Mouse (Mus musculus): Measurements from ENCODE around the gene A030005K14Rik.

A030005K14Rik gene

GRCm38 (mm10) chr1:83059278-83059677, at the start of gene A030005K14Rik:
Gene A030005K14Rik (minus strand): TSS chr1:83059378.
- DNase-seq, result no peak

- no peak for DNase-seq
Observed at GRCm38 (mm10) chr1:83107410-83107978, 48.3 kb upstream of the A030005K14Rik start.

GRCm38 (mm10) chr1:83105464-83105863, 46.3 kb upstream of the A030005K14Rik start:
- no peak for DNase-seq

- no peak for DNase-seq
Observed at GRCm38 (mm10) chr1:83101891-83102290, 42.7 kb upstream of the A030005K14Rik start.

- no peak for DNase-seq
Observed at GRCm38 (mm10) chr1:83099580-83100137, 40.5 kb upstream of the A030005K14Rik start.

- no peak for DNase-seq
Observed at GRCm38 (mm10) chr1:83099160-83099559, 40.0 kb upstream of the A030005K14Rik start.

GRCm38 (mm10) chr1:83096935-83097334, 37.8 kb upstream of the A030005K14Rik start:
- DNase-seq, result no peak

GRCm38 (mm10) chr1:83091268-83091667, 32.1 kb upstream of the A030005K14Rik start:
- DNase-seq, result no peak

GRCm38 (mm10) chr1:83084790-83085189, 25.6 kb upstream of the A030005K14Rik start:
- DNase-seq, result no peak

- no peak for DNase-seq
Observed at GRCm38 (mm10) chr1:83077016-83077415, 17.8 kb upstream of the A030005K14Rik start.

- DNase-seq, result no peak
Observed at GRCm38 (mm10) chr1:83076190-83076917, 17.2 kb upstream of the A030005K14Rik start.

GRCm38 (mm10) chr1:83075526-83076189, 16.5 kb upstream of the A030005K14Rik start:
- DNase-seq, result no peak

GRCm38 (mm10) chr1:83067205-83067604, 8.0 kb upstream of the A030005K14Rik start:
- no peak for DNase-seq

GRCm38 (mm10) chr1:83066577-83066976, 7.4 kb upstream of the A030005K14Rik start:
- DNase-seq, result no peak

- no peak for DNase-seq
Observed at GRCm38 (mm10) chr1:83064851-83065250, 5.7 kb upstream of the A030005K14Rik start.

- DNase-seq, result no peak
Observed at GRCm38 (mm10) chr1:83060643-83061042, 1.5 kb upstream of the A030005K14Rik start, which contains the start of gene Krtap28-13. Gene Krtap28-13 (plus strand): TSS chr1:83060930.

GRCm38 (mm10) chr1:83058481-83058880, 697 bp downstream of the A030005K14Rik start:
- DNase-seq, result no peak

- DNase-seq, result no peak
Observed at GRCm38 (mm10) chr1:83044882-83045427, 14.2 kb downstream of the A030005K14Rik start, which contains the start of gene Gm47969. Gene Gm47969 (plus strand): TSS chr1:83044932.

- DNase-seq, result no peak
Observed at GRCm38 (mm10) chr1:83042380-83042779, 16.8 kb downstream of the A030005K14Rik start, which contains the start of gene Krtap28-10. Gene Krtap28-10 (minus strand): TSS chr1:83042480.

- no peak for DNase-seq
Observed at GRCm38 (mm10) chr1:83039080-83039479, 20.1 kb downstream of the A030005K14Rik start.

GRCm38 (mm10) chr1:83038109-83038672, 21.0 kb downstream of the A030005K14Rik start, which contains the start of gene Slc19a3:
Gene Slc19a3 (minus strand): TSS chr1:83038448.
- DNase-seq, result no peak

- DNase-seq, result no peak
Observed at GRCm38 (mm10) chr1:83036892-83037667, 22.1 kb downstream of the A030005K14Rik start.
